Mouse (Mus musculus): ENCODE measurements around the gene Tmem233. TPM values are rescaled to one million over a fixed set of nuclear protein-coding genes. Genes with fewer than 3 reads are reported as not detected.

The Tmem233 gene
- total RNA-seq, 1 experiment from 2014 or later = not detected

GRCm38 (mm10) chr5:116011700-116012099 is 71.3 kb downstream of the Tmem233 start:
- no peak for ATAC-seq (replicated peaks; ENCODE audit: insufficient number of reproducible peaks, low FRiP score, low TSS enrichment, poor library complexity, severe bottlenecking)

GRCm38 (mm10) chr5:116009884-116010627 is 73.0 kb downstream of the Tmem233 start:
- no peak for ATAC-seq (replicated peaks; ENCODE audit: insufficient number of reproducible peaks, low FRiP score, low TSS enrichment, poor library complexity, severe bottlenecking)

GRCm38 (mm10) chr5:116009091-116009851 is 73.8 kb downstream of the Tmem233 start:
- no peak for ATAC-seq (replicated peaks; ENCODE audit: insufficient number of reproducible peaks, low FRiP score, low TSS enrichment, poor library complexity, severe bottlenecking)

- no peak for ATAC-seq (replicated peaks; ENCODE audit: insufficient number of reproducible peaks, low FRiP score, low TSS enrichment, poor library complexity, severe bottlenecking)
Observed at GRCm38 (mm10) chr5:116007723-116008122, 75.3 kb downstream of the Tmem233 start.

- ATAC-seq (replicated peaks; ENCODE audit: insufficient number of reproducible peaks, low FRiP score, low TSS enrichment, poor library complexity, severe bottlenecking) = no peak
Observed at GRCm38 (mm10) chr5:116006324-116007099, 76.5 kb downstream of the Tmem233 start.

GRCm38 (mm10) chr5:116004271-116004670 is 78.8 kb downstream of the Tmem233 start:
- ATAC-seq (replicated peaks; ENCODE audit: insufficient number of reproducible peaks, low FRiP score, low TSS enrichment, poor library complexity, severe bottlenecking) = no peak

- ATAC-seq (replicated peaks; ENCODE audit: insufficient number of reproducible peaks, low FRiP score, low TSS enrichment, poor library complexity, severe bottlenecking) = no peak
Observed at GRCm38 (mm10) chr5:116003825-116004224, 79.2 kb downstream of the Tmem233 start.

- ATAC-seq (replicated peaks; ENCODE audit: insufficient number of reproducible peaks, low FRiP score, low TSS enrichment, poor library complexity, severe bottlenecking) = no peak
Observed at GRCm38 (mm10) chr5:116003154-116003553, 79.9 kb downstream of the Tmem233 start.

- ATAC-seq (replicated peaks; ENCODE audit: insufficient number of reproducible peaks, low FRiP score, low TSS enrichment, poor library complexity, severe bottlenecking) = no peak
Observed at GRCm38 (mm10) chr5:115997376-115997775, 85.7 kb downstream of the Tmem233 start.

GRCm38 (mm10) chr5:115994101-115994500 is 88.9 kb downstream of the Tmem233 start:
- no peak for ATAC-seq (replicated peaks; ENCODE audit: insufficient number of reproducible peaks, low FRiP score, low TSS enrichment, poor library complexity, severe bottlenecking)

GRCm38 (mm10) chr5:115991717-115992116 is 91.3 kb downstream of the Tmem233 start:
- ATAC-seq (replicated peaks; ENCODE audit: insufficient number of reproducible peaks, low FRiP score, low TSS enrichment, poor library complexity, severe bottlenecking) = no peak

Other genes with a start within 250 kb of the Tmem233 start
- 3.9 to 4.6 TPM (median 4.4 TPM) in 3 replicates for gene Cit, start 238.0 kb downstream of the Tmem233 start, total RNA-seq (2017)
- gene Prkab1, start 58.7 kb downstream of the Tmem233 start, total RNA-seq (2017) = 22.0 to 41.6 TPM (median 35.4 TPM) in 3 replicates
- 0.11 to 0.29 TPM in 2 of 3 replicates, not detected in the other for gene Ccdc60, start 205.7 kb upstream of the Tmem233 start, total RNA-seq (2017)

All from monocyte, adult 5-6 weeks (primary cell).